Mouse (Mus musculus) forebrain, postnatal 0 days (tissue): Measurements from ENCODE around the gene Phb. TPM values are rescaled to one million over a fixed set of nuclear protein-coding genes. Genes with fewer than 3 reads are reported as not detected.

ENCODE experiments used
- ATAC-seq: fragments of 200-750 bp; cut with Nextera tagmentation; 2 replicates; pipeline ENCODE4 v1.8.0; 2017; ENCODE audit warnings: mild to moderate bottlenecking, moderate library complexity
- DNase-seq: peaks from one replicate; pipeline ENCODE4 v3.0.0-alpha.2; 2015
- H3K27ac ChIP-seq: fragments of 300-500 bp; sonication (generic); 2 replicates; pipeline ENCODE4 v1.5.1; 2014; ENCODE audit warnings: low read depth, mild to moderate bottlenecking, antibody characterized with exemption, low read length, moderate library complexity, mixed read lengths
- H3K27me3 ChIP-seq: fragments of 300-500 bp; sonication (generic); 2 replicates; pipeline ENCODE4 v1.6.1; 2014; ENCODE audit warnings: mild to moderate bottlenecking, low read length, mixed read lengths; ENCODE audit not compliant: insufficient read depth
- H3K36me3 ChIP-seq: fragments of 300-500 bp; sonication (generic); 2 replicates; pipeline ENCODE4 v1.6.1; 2014; ENCODE audit warnings: mild to moderate bottlenecking, moderate library complexity; ENCODE audit not compliant: insufficient read depth
- H3K4me1 ChIP-seq: fragments of 300-500 bp; sonication (generic); 2 replicates; pipeline ENCODE4 v1.6.1; 2014; ENCODE audit warnings: antibody characterized with exemption; ENCODE audit not compliant: insufficient read depth
- H3K4me2 ChIP-seq: fragments of 300-500 bp; sonication (generic); 2 replicates; pipeline ENCODE4 v1.6.1; 2014; ENCODE audit warnings: low read depth, mild to moderate bottlenecking, moderate library complexity
- H3K4me3 ChIP-seq: fragments of 300-500 bp; sonication (generic); 2 replicates; pipeline ENCODE4 v1.5.1; 2014; ENCODE audit warnings: low read depth, low read length, mixed read lengths
- H3K9ac ChIP-seq: fragments of 300-500 bp; sonication (generic); 2 replicates; pipeline ENCODE4 v1.6.1; 2014; ENCODE audit warnings: mild to moderate bottlenecking
- H3K9me3 ChIP-seq: fragments of 300-500 bp; sonication (generic); 2 replicates; pipeline ENCODE4 v1.6.1; 2016; ENCODE audit warnings: low read length
- CTCF ChIP-seq: sonication (generic); IDR thresholded peaks from 2 replicates; pipeline ENCODE4 v1.5.1; 2016; ENCODE audit warnings: antibody characterized with exemption, control low read depth, low read depth
- WGBS: fragments of 180-500 bp; shearing (Covaris S2); extraction: QIAGEN DNeasy Blood & Tissue Kit; methylation state at CpG from one replicate; pipeline ENCODE4 v1.1.7; 2014; 5-methylcytosine and 5-hydroxymethylcytosine counted together
- polyA plus RNA-seq: library from polyadenylated mRNA; unstranded; fragments of >200 nt; fragmentation: Nextera tagmentation; extraction: Ambion mirVana; gene quantifications from 2 replicates; pipeline ENCODE4 v1.2.1, GENCODE M21; 2015
- total RNA-seq: library from RNA; depleted of rRNA; stranded (reverse); fragments of >200 nt; gene quantifications from 2 replicates; pipeline ENCODE4 v1.2.3, GENCODE M21; 2014; rRNA removed

Gene Phb
- total and polyA plus RNA-seq, 2 experiments from 2014 or later = 130 to 192 TPM

DNA sequence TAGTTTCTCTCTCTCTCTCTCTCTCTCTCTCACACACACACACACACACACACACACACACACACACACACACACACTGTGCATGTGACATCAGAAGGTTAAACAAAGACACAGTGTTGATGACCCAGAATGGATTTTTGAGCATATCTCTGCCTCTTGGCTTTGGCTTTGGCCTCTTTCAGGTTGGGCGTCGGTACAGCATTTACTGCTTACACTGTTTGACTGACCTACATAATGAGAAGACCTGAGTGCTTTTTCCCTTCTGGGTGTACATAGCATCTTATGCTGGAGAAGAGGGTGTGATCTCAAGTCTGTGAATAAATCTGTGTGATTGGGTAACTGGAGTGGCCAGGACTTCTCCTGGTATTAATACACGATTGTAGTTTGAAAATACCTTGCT is 52.6 kb downstream of the Phb start:
- WGBS = 95% methylated on average over 3 of the region's 3 CpGs
- no peak overlapping the region for H3K4me2 ChIP-seq
- ATAC-seq = no peak
- peaks cover 20% of the 10 kb centered on the region for H3K4me1 ChIP-seq
- TF ChIP-seq CTCF = no peak
- H3K36me3 ChIP-seq = no peaks in the 10 kb centered on the region
- no peak for DNase-seq
- no peaks in the 10 kb centered on the region for H3K27me3 ChIP-seq
- no peaks in the 10 kb centered on the region for H3K9me3 ChIP-seq
- no peak overlapping the region for H3K9ac ChIP-seq
- no peak overlapping the region for H3K27ac ChIP-seq
- H3K4me3 ChIP-seq = no peak overlapping the region

DNA sequence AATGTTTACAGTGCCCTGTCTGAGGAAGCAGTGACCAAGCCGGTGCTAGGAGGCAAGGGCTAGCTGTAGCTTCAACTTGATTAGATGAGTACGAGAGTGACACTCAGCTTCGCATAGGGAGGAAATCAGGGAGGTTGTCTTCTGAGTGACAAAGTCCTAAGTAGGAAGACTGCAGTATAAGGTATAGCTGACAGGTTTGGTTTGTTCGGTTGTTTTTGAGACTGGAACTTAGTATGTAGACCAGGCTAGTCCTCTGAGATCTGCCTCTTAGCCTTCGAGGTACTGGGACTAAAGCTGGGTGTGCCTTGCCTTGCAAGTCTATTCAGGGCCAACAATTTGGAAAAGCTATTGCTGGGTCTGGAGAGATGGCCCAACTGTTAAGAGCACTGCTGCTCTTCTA is 56.5 kb downstream of the Phb start, which contains the start of gene B130006D01Rik:
TSS of gene B130006D01Rik (plus strand) at position 301 of the 400 bp plus-strand sequence.
- Histone ChIP-seq H3K4me2 (no peak within 1 kb of the TSS), H3K4me1 (no peaks in the 10 kb centered on the region), H3K27ac (no peak within 1 kb of the TSS), H3K4me3 (no peak within 1 kb of the TSS), H3K9ac (no peak within 1 kb of the TSS), H3K9me3 (no peaks in the 10 kb centered on the region), H3K36me3 (no peaks in the 10 kb centered on the region), H3K27me3 (no peaks in the 10 kb centered on the region)
- TF ChIP-seq CTCF = no peak
- 97% methylated on average over 5 of the region's 5 CpGs for WGBS
- ATAC-seq (no peak), DNase-seq (no peak)

DNA sequence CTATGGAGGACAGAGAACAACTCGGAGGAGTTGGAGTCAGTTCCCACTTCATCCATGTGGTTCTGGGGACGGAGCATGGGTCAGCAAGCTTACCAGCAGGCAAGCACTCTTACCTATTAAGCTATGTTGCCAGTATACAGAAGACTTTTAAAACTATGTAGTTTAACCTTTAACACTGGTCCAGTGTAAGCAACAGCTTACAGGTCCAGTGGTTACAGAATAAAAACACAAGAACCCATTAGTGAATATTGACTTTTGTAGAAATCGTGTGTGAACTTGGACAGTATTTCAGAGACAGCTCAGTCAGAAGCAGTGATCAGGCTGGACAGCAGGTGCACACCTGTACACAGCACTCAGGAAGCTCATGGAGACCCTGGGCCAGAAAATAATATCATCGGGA is 57.7 kb downstream of the Phb start:
- Histone ChIP-seq H3K27me3 (no peaks in the 10 kb centered on the region), H3K9me3 (no peaks in the 10 kb centered on the region), H3K9ac (no peak overlapping the region), H3K27ac (no peak overlapping the region), H3K36me3 (no peaks in the 10 kb centered on the region), H3K4me1 (no peaks in the 10 kb centered on the region), H3K4me2 (no peak overlapping the region), H3K4me3 (no peak overlapping the region)
- DNase-seq (no peak), ATAC-seq (no peak)
- no peak for TF ChIP-seq CTCF
- WGBS = 95% methylated on average over 4 of the region's 4 CpGs

DNA sequence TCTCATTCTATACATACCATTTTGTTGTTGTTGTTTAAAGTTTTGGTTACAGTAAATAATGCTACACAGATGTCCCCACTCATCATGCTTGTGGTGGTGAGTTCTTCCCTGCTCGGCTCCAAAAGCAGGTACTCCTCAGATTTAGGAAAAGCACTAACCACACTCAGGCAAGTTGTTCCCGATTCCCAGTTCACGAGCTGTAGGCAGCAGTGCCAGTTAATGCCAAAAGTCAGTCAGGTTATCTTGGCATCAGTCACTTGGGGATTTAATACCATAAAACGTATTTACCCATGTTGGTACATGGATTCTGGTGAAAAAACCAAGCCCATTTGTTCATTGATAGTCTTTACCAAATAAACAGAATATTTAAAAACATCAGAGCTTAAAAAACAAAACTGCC is 59.4 kb downstream of the Phb start:
- Histone ChIP-seq H3K4me1 (no peaks in the 10 kb centered on the region), H3K36me3 (no peaks in the 10 kb centered on the region), H3K27me3 (no peaks in the 10 kb centered on the region), H3K9me3 (no peaks in the 10 kb centered on the region), H3K4me3 (no peak overlapping the region), H3K27ac (no peak overlapping the region), H3K9ac (no peak overlapping the region), H3K4me2 (no peak overlapping the region)
- no peak for ATAC-seq
- DNase-seq = no peak
- no peak for TF ChIP-seq CTCF
- 78% methylated on average over 4 of the region's 4 CpGs for WGBS

DNA sequence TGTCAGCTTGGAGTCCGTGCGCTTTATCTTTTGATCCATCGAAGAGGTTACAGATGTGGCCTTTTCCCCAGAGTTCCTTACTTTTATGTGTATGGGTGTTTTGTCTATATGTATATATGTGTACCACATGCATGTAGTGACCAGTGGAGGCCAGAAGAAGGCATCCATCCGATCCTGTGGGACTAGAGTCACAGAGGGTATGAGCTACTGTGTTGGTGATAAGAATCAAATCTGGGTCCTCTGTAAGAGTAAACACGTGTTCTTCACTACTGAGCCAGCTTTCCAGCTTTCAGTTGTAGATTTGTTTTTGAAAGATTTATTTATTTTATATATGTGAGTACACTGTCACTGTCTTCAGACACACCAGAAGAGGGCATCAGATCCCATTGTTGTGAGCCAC is 61.2 kb downstream of the Phb start:
- no peaks in the 10 kb centered on the region for H3K4me1 ChIP-seq
- no peaks in the 10 kb centered on the region for H3K27me3 ChIP-seq
- H3K4me3 ChIP-seq = no peak overlapping the region
- no peak overlapping the region for H3K4me2 ChIP-seq
- no peak for TF ChIP-seq CTCF
- DNase-seq (no peak), ATAC-seq (no peak)
- H3K9me3 ChIP-seq = no peaks in the 10 kb centered on the region
- H3K9ac ChIP-seq = no peak overlapping the region
- WGBS = 93% methylated on average over 5 of the region's 5 CpGs
- no peaks in the 10 kb centered on the region for H3K36me3 ChIP-seq
- no peak overlapping the region for H3K27ac ChIP-seq

DNA sequence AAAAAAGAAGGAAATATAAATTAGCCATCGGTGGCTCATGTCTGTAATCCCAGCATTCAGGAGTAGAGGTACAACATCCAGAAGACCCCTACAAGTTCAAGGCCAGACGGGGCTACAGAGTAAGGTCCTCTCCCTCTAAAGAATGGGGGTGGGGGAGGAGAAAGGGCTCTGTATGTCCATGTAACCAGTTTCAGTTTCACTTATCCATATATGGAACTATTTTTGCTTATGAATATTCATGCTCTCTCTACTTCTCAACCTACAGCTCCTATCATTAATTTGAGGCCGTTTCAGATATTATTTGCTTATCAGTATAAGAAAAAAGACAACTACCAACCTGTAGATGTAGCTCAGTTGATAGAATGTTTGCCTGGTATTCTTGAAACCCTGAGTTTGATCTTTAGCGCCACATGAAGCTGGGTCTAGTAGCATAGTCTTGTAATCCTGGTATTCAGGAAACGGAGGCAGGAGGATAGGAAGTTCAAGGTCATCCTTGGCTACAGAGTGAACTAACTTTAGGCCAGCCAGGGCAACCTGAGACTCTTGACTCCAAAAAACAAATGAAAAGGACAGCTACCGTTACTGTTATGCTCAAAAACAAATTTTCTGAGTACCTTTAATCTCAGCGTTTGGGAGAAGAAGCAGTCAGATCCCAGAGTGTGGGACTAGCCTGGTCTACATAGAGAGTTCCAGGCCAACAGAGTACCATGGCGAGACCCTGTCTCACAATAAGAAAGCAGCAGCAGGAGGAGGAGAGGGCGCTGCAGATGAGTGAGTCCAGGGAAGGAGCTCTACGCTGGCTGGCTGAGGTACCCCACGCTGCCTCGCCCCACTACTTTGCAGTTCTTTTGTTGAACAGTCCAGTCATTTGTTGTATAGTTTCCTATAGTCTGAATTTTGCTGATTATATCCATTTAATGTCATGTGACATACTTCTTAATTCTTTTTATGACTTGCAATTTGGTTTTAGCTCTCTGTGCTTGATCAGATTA is 62.5 kb downstream of the Phb start:
- Histone ChIP-seq H3K9ac (no peak overlapping the region), H3K9me3 (no peaks in the 10 kb centered on the region), H3K4me3 (no peak overlapping the region), H3K27ac (no peak overlapping the region), H3K27me3 (no peaks in the 10 kb centered on the region), H3K36me3 (no peaks in the 10 kb centered on the region), H3K4me1 (no peaks in the 10 kb centered on the region), H3K4me2 (no peak overlapping the region)
- WGBS = 86% methylated on average over 12 of the region's 12 CpGs
- DNase-seq (no peak), ATAC-seq (no peak)
- TF ChIP-seq CTCF = no peak

Other genes with a start within 250 kb of the Phb start
- 35.7 and 45.8 TPM in 2 replicates for gene Nxph3, start 152.4 kb upstream of the Phb start, total RNA-seq
- gene Nxph3, start 152.4 kb upstream of the Phb start, polyA plus RNA-seq = 9.5 and 12.9 TPM in 2 replicates
- 5.8 and 8.2 TPM in 2 replicates for gene Ngfr, start 79.2 kb upstream of the Phb start, total RNA-seq
- 4.5 and 6.0 TPM in 2 replicates for gene Ngfr, start 79.2 kb upstream of the Phb start, polyA plus RNA-seq
- 22.3 and 29.4 TPM in 2 replicates for gene Zfp652, start 45.7 kb downstream of the Phb start, total RNA-seq
- gene Zfp652, start 45.7 kb downstream of the Phb start, polyA plus RNA-seq = 11.5 and 16.5 TPM in 2 replicates
- gene B130006D01Rik, start 56.6 kb downstream of the Phb start, total RNA-seq = 1.9 and 2.5 TPM in 2 replicates
- 0.10 and 0.47 TPM in 2 replicates for gene B130006D01Rik, start 56.6 kb downstream of the Phb start, polyA plus RNA-seq
- gene Phospho1, start 157.5 kb downstream of the Phb start, total RNA-seq = 0.90 and 2.7 TPM in 2 replicates
- gene Phospho1, start 157.5 kb downstream of the Phb start, polyA plus RNA-seq = not detected in 2 replicates
- gene Gngt2, start 170.3 kb downstream of the Phb start, total RNA-seq = 1.0 and 1.6 TPM in 2 replicates
- 1.9 and 2.9 TPM in 2 replicates for gene Gngt2, start 170.3 kb downstream of the Phb start, polyA plus RNA-seq
- 0.19 and 0.62 TPM in 2 replicates for gene Abi3, start 175.5 kb downstream of the Phb start, total RNA-seq
- 1.4 and 1.5 TPM in 2 replicates for gene Abi3, start 175.5 kb downstream of the Phb start, polyA plus RNA-seq
- gene B4galnt2, start 247.9 kb downstream of the Phb start, total RNA-seq = not detected in 2 replicates
- gene B4galnt2, start 247.9 kb downstream of the Phb start, polyA plus RNA-seq = not detected in 2 replicates